Mouse (Mus musculus): ENCODE data around the gene Upp1.
"Not testable (repeated sequence)": the region's sequence is repeated elsewhere in the genome, so short reads cannot be mapped to it uniquely, and the experiment has no call there.

The Upp1 gene

GRCm38 (mm10) chr11:9118050-9118420 is at the start of gene Upp1:
Gene Upp1 (plus strand): TSS chr11:9118103.
- no peak for DNase-seq

GRCm38 (mm10) chr11:9076444-9076843 is 41.5 kb upstream of the Upp1 start:
- DNase-seq, result no peak

- DNase-seq, result no peak
These were observed 4.7 kb upstream of the Upp1 start for GRCm38 (mm10) chr11:9113189-9113588.

DNA sequence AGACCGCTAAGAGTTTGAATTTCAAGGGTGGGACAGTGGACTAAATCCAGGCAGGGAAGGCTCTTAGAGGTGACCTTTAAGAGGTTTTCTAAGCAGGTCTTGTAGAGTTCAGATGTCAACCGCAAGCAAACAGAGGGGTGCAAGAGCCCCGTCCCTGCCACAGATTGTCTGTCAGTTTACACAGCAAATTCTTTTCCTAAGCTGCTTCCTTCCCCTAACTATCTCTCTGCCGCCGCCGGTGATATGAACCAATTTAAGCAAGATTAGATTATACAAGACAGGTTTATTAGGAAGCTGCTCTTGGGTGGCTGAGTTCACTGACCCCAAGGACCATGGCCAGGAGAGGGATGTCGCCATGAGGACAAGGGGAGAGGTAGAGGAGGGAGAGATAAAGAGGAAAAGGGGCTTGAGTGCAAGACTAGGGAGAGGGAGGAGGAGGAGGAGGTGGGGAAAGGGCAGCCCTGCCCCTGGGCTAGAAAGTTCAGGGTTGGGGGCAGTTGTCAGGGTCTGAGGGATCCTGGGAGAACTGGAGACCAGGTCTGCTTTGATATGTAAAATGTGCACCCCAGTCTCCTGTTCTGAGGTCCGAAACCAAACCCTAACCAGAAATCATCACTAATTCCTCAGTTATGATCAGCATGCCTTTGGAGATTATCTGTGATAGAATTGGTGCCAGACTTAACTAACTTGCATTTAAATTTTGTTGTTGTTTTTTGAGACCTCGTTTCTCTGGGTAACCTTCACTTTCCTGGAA is 2.4 kb upstream of the Upp1 start:
- no peak for DNase-seq

DNA sequence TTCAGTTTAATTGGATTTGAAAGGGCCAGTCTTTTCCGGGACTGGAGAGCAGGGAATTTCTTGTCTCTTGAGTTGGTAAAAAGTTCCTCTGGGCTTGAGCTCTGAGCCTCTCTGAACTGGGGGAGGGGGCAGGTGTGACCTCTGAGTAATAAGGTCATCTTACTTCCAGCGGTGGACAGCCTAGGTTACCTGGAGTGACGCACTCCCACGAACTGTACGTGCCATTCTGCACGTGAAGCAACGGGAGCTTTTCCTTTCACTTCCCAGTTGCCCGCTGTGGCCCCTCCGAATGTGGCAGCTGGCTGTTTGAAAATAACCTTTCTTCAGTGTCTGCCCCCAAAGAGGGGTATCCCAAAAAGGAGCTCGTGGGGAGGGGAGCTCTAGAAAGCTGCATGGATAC is 1.8 kb upstream of the Upp1 start:
- no peak for DNase-seq

GRCm38 (mm10) chr11:9116916-9117315 is 987 bp upstream of the Upp1 start:
- DNase-seq, result peak; percentile 18

- DNase-seq, result peak; percentile 81
These were observed 399 bp upstream of the Upp1 start for GRCm38 (mm10) chr11:9117358-9118049.

- peak; percentile 59 for DNase-seq
These were observed 668 bp downstream of the Upp1 start for GRCm38 (mm10) chr11:9118421-9119121.

- peak; percentile 15 for DNase-seq
These were observed 1.5 kb downstream of the Upp1 start for GRCm38 (mm10) chr11:9119231-9120020.

DNA sequence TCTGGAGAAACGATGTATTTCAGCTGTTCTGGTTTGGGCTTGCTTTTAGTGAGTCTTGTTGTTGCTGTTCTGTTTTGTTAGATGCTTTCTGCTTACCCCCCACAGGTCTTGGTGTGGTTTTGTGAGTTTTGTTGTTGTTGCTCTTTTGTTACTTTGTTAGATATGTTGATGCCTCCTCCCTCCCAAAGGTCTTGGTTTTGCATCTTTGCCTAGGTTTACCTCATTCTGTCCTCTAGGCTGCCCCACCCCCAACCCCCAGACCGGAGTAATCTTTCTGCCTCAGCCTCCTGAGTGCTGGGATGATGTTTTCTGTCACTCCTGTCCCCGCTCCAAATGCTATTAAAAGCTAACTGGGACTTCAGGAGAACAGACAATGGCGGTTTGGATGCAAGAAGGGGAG is 4.4 kb downstream of the Upp1 start:
- no peak for DNase-seq

DNA sequence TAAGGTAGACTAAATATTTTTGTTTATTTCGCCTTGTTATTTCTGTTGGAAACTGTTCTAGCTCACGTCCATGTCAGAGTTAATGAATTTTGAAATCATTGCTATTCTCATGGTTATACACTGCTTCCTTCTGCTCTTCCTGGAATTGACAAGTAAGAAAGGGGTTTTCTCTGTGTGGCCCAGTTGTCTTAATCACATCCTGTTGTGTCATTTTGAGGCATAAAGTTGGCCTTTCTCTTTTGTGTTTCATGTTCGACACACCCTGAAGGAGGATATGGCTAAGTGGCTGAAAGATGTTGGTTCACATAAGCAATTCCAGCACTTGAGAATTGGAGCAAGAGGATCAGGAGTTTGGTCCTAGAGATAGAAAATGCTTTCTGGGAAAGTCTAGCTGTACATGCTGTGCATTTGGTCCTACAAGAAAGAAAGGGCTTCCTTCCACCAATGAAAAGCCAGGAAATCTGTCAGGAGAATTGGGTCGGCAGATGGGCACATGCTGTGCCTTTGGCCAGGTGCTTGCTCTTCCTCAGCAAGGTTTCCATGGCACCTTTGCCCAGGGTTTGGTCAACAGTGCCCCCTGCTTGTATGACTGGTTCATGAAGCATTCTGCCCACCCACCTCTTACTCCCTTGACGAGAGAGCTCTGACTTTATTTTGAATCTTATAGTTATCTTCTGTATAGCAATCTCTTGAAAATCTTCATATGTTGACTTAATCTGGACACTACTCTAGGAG is 8.6 kb downstream of the Upp1 start:
- peak; percentile 49 for DNase-seq

GRCm38 (mm10) chr11:9128110-9128509 is 10.2 kb downstream of the Upp1 start:
- DNase-seq, result no peak

DNA sequence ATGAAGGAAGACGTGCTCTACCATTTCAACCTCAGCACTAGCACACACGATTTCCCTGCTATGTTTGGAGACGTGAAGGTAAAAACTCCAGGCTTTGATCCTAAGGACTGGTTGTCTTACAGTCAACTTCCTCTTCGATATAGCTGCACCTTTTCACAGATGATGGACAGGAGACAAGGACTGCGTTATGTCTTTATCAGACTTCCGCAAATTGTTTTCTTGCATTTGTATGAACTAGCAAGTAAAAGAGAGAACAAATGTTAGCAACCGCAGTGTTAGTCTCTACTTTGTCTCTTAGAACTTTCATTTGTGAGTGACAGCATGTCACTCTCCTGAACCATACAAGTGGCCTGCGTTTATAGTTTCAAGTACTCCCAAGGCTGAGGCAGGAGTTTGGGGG is 11.6 kb downstream of the Upp1 start:
- DNase-seq, result no peak

GRCm38 (mm10) chr11:9131688-9132087 is 13.8 kb downstream of the Upp1 start:
- no peak for DNase-seq

- no peak for DNase-seq
These were observed 17.8 kb downstream of the Upp1 start for GRCm38 (mm10) chr11:9135589-9136246.

DNA sequence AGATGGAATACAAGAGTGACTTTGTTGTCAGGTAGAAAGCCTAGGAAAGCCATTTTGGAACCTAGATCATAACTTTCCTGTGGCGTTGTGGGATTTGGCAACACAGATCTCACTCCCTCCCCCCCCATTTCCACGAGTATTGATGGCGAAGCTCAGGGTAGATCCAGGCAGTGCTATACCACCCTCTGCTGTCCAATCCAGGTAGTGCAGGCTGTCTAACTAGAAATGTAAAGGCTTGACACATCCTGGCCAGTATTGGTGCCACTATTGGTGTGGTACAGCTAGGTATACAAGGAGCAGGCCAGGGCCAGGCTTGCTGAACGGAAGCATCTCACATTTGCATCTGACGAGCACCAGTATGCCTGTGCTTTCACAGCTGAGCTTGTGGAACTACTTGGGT is 18.6 kb downstream of the Upp1 start:
- peak; percentile 88 for DNase-seq

DNA sequence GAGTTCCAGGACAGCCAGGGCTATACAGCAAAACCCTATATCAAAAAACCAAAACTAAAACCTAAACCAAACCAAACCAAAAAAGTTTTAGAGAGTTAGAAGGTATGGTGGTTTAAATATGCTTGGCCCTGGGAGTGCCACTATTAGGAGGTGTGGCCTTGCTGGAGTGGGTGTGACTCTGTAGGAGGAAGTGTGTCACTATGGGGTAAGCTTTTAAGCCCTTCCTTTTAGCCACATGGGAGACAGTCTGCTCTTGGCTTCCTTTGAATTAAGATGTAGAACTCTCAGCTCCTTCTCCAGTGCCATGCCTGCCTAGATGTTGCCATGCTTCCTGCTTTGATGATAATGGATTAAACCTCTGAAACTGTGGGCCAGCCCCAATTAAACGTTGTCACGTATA is 27.2 kb downstream of the Upp1 start:
- DNase-seq, result no peak

DNA sequence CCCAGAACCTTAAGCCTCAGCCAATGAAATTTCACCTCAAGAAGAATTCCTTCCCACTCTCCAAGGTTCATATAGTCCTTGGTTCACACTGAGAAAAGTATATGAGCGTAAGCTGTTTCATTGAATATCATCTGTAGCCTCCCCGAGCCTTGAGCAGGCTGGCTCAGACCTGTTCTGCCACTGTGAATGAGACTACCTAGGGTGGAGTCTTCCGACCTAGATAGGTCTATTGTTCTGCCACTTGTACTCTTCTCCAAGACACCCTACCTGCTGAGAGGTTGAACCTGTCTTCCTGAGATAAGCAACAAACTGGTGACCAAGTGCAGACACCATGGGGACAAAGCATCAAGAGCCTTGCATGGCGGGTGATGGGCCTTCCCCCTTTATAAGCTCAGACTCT is 28.2 kb downstream of the Upp1 start:
- DNase-seq, result no peak

GRCm38 (mm10) chr11:9146683-9147082 is 28.8 kb downstream of the Upp1 start:
- no peak for DNase-seq

GRCm38 (mm10) chr11:9148206-9148605 is 30.3 kb downstream of the Upp1 start:
- DNase-seq, result no peak

DNA sequence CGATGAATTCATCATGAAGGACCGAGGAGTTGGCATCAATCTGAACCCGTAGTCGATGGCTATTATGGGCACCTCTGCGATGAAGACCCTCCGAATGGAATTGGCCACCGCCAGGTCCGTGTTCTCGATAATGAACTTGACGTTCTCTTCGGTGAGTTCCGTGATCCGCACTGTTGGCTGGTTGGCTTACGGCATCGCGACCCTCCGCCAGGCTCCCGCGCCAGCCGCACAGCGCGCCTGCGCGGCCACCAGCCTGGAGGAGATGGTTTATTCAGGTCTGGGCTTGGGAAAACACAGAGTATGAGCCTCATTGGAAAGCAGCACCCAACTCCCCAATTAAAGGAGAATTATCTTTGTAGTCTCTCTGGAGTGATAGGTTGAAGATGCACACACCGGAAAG is 32.5 kb downstream of the Upp1 start:
- not testable (repeated sequence) for DNase-seq

GRCm38 (mm10) chr11:9159953-9160352 is 42.0 kb downstream of the Upp1 start:
- DNase-seq, result peak; percentile 93
